Mouse (Mus musculus): ENCODE data around the gene Ptpn23. TPM values are rescaled to one million over a fixed set of nuclear protein-coding genes. Genes with fewer than 3 reads are reported as not detected.

Gene Ptpn23
- total RNA-seq, 1 experiment from 2014 or later = 72.2 TPM

Other genes starting within 250 kb of the Ptpn23 start
- gene Cspg5, start 164.4 kb downstream of the Ptpn23 start, total RNA-seq (2021) = 23.1 and 26.6 TPM in 2 replicates
- 8.1 and 10.1 TPM in 2 replicates for gene Elp6, start 103.0 kb downstream of the Ptpn23 start, total RNA-seq (2021)
- gene Scap, start 74.9 kb downstream of the Ptpn23 start, total RNA-seq (2021) = 92.5 and 151 TPM in 2 replicates
- gene Ngp, start 11.5 kb upstream of the Ptpn23 start, total RNA-seq (2021) = not detected in 2 replicates
- gene Klhl18, start 68.5 kb upstream of the Ptpn23 start, total RNA-seq (2021) = 11.9 and 12.1 TPM in 2 replicates
- gene Kif9, start 68.7 kb upstream of the Ptpn23 start, total RNA-seq (2021) = 0.71 and 1.2 TPM in 2 replicates
- 93.7 and 94.5 TPM in 2 replicates for gene Setd2, start 124.4 kb upstream of the Ptpn23 start, total RNA-seq (2021)
- gene Nradd, start 216.2 kb upstream of the Ptpn23 start, total RNA-seq (2021) = 18.5 and 20.9 TPM in 2 replicates
- 7.9 and 10.1 TPM in 2 replicates for gene Nbeal2, start 245.9 kb upstream of the Ptpn23 start, total RNA-seq (2021)
- 64.0 and 69.5 TPM in 2 replicates for gene Ccdc12, start 248.3 kb upstream of the Ptpn23 start, total RNA-seq (2021)